In genomic region chr4:81097597-81097996, GRCm38 (mm10) we compare ENCODE assay signal across 27 mouse cellular contexts.
DNase-seq lines count a peak whose midpoint lies in the region; ATAC-seq lines count a peak whose summit lies in the region.
"Had no signal": no experiment of that assay in that cellular context is flagged by ENCODE, and none has a peak within 500 bp of the region (broad histone marks: within the 10 kb centered on the region; RNA-seq: fewer than 3 reads in every experiment).

No protein-coding gene starts in this region.

- no peak overlapping the region for H3K27ac ChIP-seq in liver, embryonic 11.5 days (ENCODE audit: low read depth, low read length)
- H3K27ac ChIP-seq in liver, embryonic 13.5 days: no peak overlapping the region
- H3K27ac ChIP-seq in liver, embryonic 16.5 days (ENCODE audit: low read length): no peak overlapping the region
- H3K27ac ChIP-seq in midbrain, embryonic 13.5 days: no peak overlapping the region
- H3K27ac ChIP-seq: embryonic facial prominence, embryonic 10.5 days; embryonic facial prominence, embryonic 12.5 days; forebrain, embryonic 10.5 days; forebrain, embryonic 12.5 days had no signal

- H3K4me1 ChIP-seq in liver, embryonic 11.5 days (replicated peaks; ENCODE audit: control insufficient read depth, insufficient read depth, low read length): no peaks in the 10 kb centered on the region
- H3K4me1 ChIP-seq in liver, embryonic 13.5 days (replicated peaks): no peaks in the 10 kb centered on the region
- no peaks in the 10 kb centered on the region for H3K4me1 ChIP-seq in liver, embryonic 16.5 days (ENCODE audit: control insufficient read depth, low read depth, low read length)
- no peaks in the 10 kb centered on the region for H3K4me1 ChIP-seq in midbrain, embryonic 13.5 days (replicated peaks)
- H3K4me1 ChIP-seq: embryonic facial prominence, embryonic 10.5 days; embryonic facial prominence, embryonic 12.5 days; forebrain, embryonic 10.5 days; forebrain, embryonic 12.5 days had no signal

- intact Hi-C loops in left cerebral cortex, postnatal 4 days (cut with DNase I): no loop called here

- H3K36me3 ChIP-seq in liver, embryonic 11.5 days (ENCODE audit: control insufficient read depth, insufficient read depth, low read length): no peaks in the 10 kb centered on the region
- H3K36me3 ChIP-seq in liver, embryonic 13.5 days: no peaks in the 10 kb centered on the region
- no peaks in the 10 kb centered on the region for H3K36me3 ChIP-seq in liver, embryonic 16.5 days (ENCODE audit: control insufficient read depth, insufficient read depth)
- H3K36me3 ChIP-seq in midbrain, embryonic 13.5 days: no peaks in the 10 kb centered on the region
- H3K36me3 ChIP-seq: embryonic facial prominence, embryonic 10.5 days; embryonic facial prominence, embryonic 12.5 days; forebrain, embryonic 10.5 days; forebrain, embryonic 12.5 days; G1E had no signal

- no peaks in the 10 kb centered on the region for H3K9me3 ChIP-seq in liver, embryonic 11.5 days (ENCODE audit: control insufficient read depth, low read length)
- no peaks in the 10 kb centered on the region for H3K9me3 ChIP-seq in liver, embryonic 13.5 days (replicated peaks)
- no peaks in the 10 kb centered on the region for H3K9me3 ChIP-seq in liver, embryonic 16.5 days (replicated peaks; ENCODE audit: control insufficient read depth, low read length)
- H3K9me3 ChIP-seq in midbrain, embryonic 13.5 days: no peaks in the 10 kb centered on the region
- H3K9me3 ChIP-seq: embryonic facial prominence, embryonic 10.5 days; embryonic facial prominence, embryonic 12.5 days; forebrain, embryonic 10.5 days; forebrain, embryonic 12.5 days; G1E had no signal

- no peak overlapping the region for H3K9ac ChIP-seq in liver, embryonic 11.5 days (ENCODE audit: low read depth, low read length)
- no peak overlapping the region for H3K9ac ChIP-seq in liver, embryonic 13.5 days
- H3K9ac ChIP-seq in liver, embryonic 16.5 days (ENCODE audit: low read depth, low read length): no peak overlapping the region
- no peak overlapping the region for H3K9ac ChIP-seq in midbrain, embryonic 13.5 days (replicated peaks)
- H3K9ac ChIP-seq: embryonic facial prominence, embryonic 12.5 days; forebrain, embryonic 12.5 days had no signal

- H3K27me3 ChIP-seq in liver, embryonic 11.5 days (replicated peaks; ENCODE audit: control insufficient read depth, insufficient read depth, low read length): no peaks in the 10 kb centered on the region
- no peaks in the 10 kb centered on the region for H3K27me3 ChIP-seq in liver, embryonic 13.5 days
- no peaks in the 10 kb centered on the region for H3K27me3 ChIP-seq in liver, embryonic 16.5 days (ENCODE audit: control insufficient read depth, insufficient read depth, low read depth, low read length)
- no peaks in the 10 kb centered on the region for H3K27me3 ChIP-seq in midbrain, embryonic 13.5 days
- H3K27me3 ChIP-seq: CH12.LX; embryonic facial prominence, embryonic 12.5 days; forebrain, embryonic 12.5 days; Patski had no signal

- ATAC-seq in liver, embryonic 11.5 days (replicated peaks; ENCODE audit: low FRiP score): peak; percentile 53
- peak; percentile 65 for ATAC-seq in liver, embryonic 13.5 days (ENCODE audit: low read depth)
- peak; percentile 72 for ATAC-seq in liver, embryonic 16.5 days (ENCODE audit: low read depth)
- ATAC-seq in erythroid progenitor cell, adult 5-6 weeks (replicated peaks; ENCODE audit: low FRiP score, poor library complexity, severe bottlenecking): no peak
- ATAC-seq in midbrain, embryonic 13.5 days: no peak
- ATAC-seq: activated CD4-positive, CD25-positive, alpha-beta regulatory T cell, adult 4 months; CD4-positive, CD25-positive, alpha-beta regulatory T cell, adult 4 months; forebrain, embryonic 14.5 days; Patski had no signal

- 65% methylated on average over 1 of the region's 1 CpGs for WGBS in liver, embryonic 11.5 days
- WGBS in liver, embryonic 13.5 days (ENCODE audit: insufficient replicate concordance): 52% methylated on average over 1 of the region's 1 CpGs
- WGBS in liver, embryonic 16.5 days (ENCODE audit: insufficient replicate concordance): 44% methylated on average over 1 of the region's 1 CpGs
- 92% methylated on average over 1 of the region's 1 CpGs for WGBS in midbrain, embryonic 13.5 days

- H3K4me2 ChIP-seq in liver, embryonic 11.5 days: no peak overlapping the region
- no peak overlapping the region for H3K4me2 ChIP-seq in liver, embryonic 13.5 days
- no peak overlapping the region for H3K4me2 ChIP-seq in liver, embryonic 16.5 days (ENCODE audit: low read depth, low read length)
- no peak overlapping the region for H3K4me2 ChIP-seq in midbrain, embryonic 13.5 days (replicated peaks)
- H3K4me2 ChIP-seq: embryonic facial prominence, embryonic 12.5 days; forebrain, embryonic 12.5 days had no signal

- no peak overlapping the region for H3K4me3 ChIP-seq in liver, embryonic 11.5 days (ENCODE audit: low read depth, low read length)
- no peak overlapping the region for H3K4me3 ChIP-seq in liver, embryonic 13.5 days (replicated peaks)
- H3K4me3 ChIP-seq in liver, embryonic 16.5 days (ENCODE audit: low read depth, low read length): no peak overlapping the region
- no peak overlapping the region for H3K4me3 ChIP-seq in midbrain, embryonic 13.5 days (replicated peaks)
- H3K4me3 ChIP-seq: embryonic facial prominence, embryonic 10.5 days; embryonic facial prominence, embryonic 12.5 days; forebrain, embryonic 10.5 days; forebrain, embryonic 12.5 days had no signal

- peak; percentile 6 for DNase-seq in liver
- DNase-seq in liver, embryonic 11.5 days (ENCODE audit: low spot score): no peak
- DNase-seq in liver, embryonic 13.5 days: no peak
- no peak for DNase-seq in left cerebral cortex, postnatal 4 days
- DNase-seq in left cerebral cortex, adult 18-20 months (ENCODE audit: low spot score in 2 of 2): no peak
- DNase-seq: adrenal gland, adult 8-10 months; adrenal gland, postnatal 14 days; adrenal gland, postnatal 36 days; B cell, adult 2 months; cerebellum, adult 11-12 months; cerebellum, adult 2 months; cerebellum, adult 9-10 months; cerebellum, postnatal 10 days; cerebellum, postnatal 25 days had no signal

Comparison
In these comparisons a context has a peak if more than half of its experiments do, and no peak if none do; other contexts are left out.
1. ATAC-seq: peak in liver, embryonic 11.5 days (single experiment), liver, embryonic 13.5 days (single experiment) and liver, embryonic 16.5 days (single experiment); none in erythroid progenitor cell, adult 5-6 weeks (single experiment) and midbrain, embryonic 13.5 days (single experiment).